Mouse (Mus musculus): ENCODE results near the gene Olfr1151.

Olfr1151 gene

GRCm38 (mm10) chr2:87855562-87855961, at the start of gene Olfr1151:
Gene Olfr1151, plus strand, starts transcription at chr2:87855862.
- CTCF ChIA-PET, result no interaction called here

- CTCF ChIA-PET, result no interaction called here
These were observed 46.1 kb upstream of the Olfr1151 start, which contains the start of gene Olfr1145 for GRCm38 (mm10) chr2:87809522-87809921. Gene Olfr1145, plus strand, starts transcription at chr2:87809822.

GRCm38 (mm10) chr2:87830233-87830632, 25.4 kb upstream of the Olfr1151 start, which contains the start of gene Olfr1148:
Gene Olfr1148, plus strand, starts transcription at chr2:87830533.
- CTCF ChIA-PET, result no interaction called here

- CTCF ChIA-PET, result no interaction called here
These were observed 12.0 kb upstream of the Olfr1151 start, which contains the start of gene Olfr1150-ps1 for GRCm38 (mm10) chr2:87843693-87844092. Gene Olfr1150-ps1, plus strand, starts transcription at chr2:87843993.

- CTCF ChIA-PET, result interaction anchor here (0.6 kb wide), 1 partner anchor 955 kb away, joined by 3 read pairs; no protein-coding TSS in a partner anchor
These were observed 10.5 kb downstream of the Olfr1151 start, which contains the start of gene Olfr1152 for GRCm38 (mm10) chr2:87866192-87866591. Gene Olfr1152, plus strand, starts transcription at chr2:87866492.

- CTCF ChIA-PET, result no interaction called here
These were observed 39.0 kb downstream of the Olfr1151 start, which contains the start of gene Olfr1153 for GRCm38 (mm10) chr2:87894662-87895061. Gene Olfr1153, plus strand, starts transcription at chr2:87894962.

- CTCF ChIA-PET, result no interaction called here
These were observed 49.4 kb downstream of the Olfr1151 start, which contains the start of gene Olfr1154 for GRCm38 (mm10) chr2:87905066-87905465. Gene Olfr1154, minus strand, starts transcription at chr2:87905166.
